Mouse (Mus musculus) heart, postnatal 0 days (tissue): ENCODE measurements around the gene Eef1akmt2. TPM values are rescaled to one million over a fixed set of nuclear protein-coding genes. Genes with fewer than 3 reads are reported as not detected.

Experiments
- ATAC-seq: fragments of 200-750 bp; cut with Nextera tagmentation; 2 replicates; pipeline ENCODE4 v1.8.0; 2017; ENCODE audit warnings: low read depth, moderate number of reproducible peaks, moderate library complexity; ENCODE audit not compliant: insufficient read depth
- DNase-seq: peaks from one replicate; pipeline ENCODE4 v3.0.0-alpha.2; 2016; ENCODE audit warnings: low spot score
- H3K27ac ChIP-seq: fragments of 300-500 bp; sonication (generic); 2 replicates; pipeline ENCODE4 v1.5.1; 2014; ENCODE audit warnings: low read depth, mild to moderate bottlenecking
- H3K27me3 ChIP-seq: fragments of 300-500 bp; sonication (generic); 2 replicates; pipeline ENCODE4 v1.6.1; 2014; ENCODE audit warnings: low read length, mixed read lengths; ENCODE audit not compliant: control insufficient read depth, insufficient read depth
- H3K36me3 ChIP-seq: fragments of 300-500 bp; sonication (generic); replicated peaks from 2 replicates; pipeline ENCODE4 v1.6.1; 2014; ENCODE audit warnings: low read length, mixed read lengths; ENCODE audit not compliant: control insufficient read depth, insufficient read depth
- H3K4me1 ChIP-seq: fragments of 300-500 bp; sonication (generic); 2 replicates; pipeline ENCODE4 v1.6.1; 2014; ENCODE audit warnings: antibody characterized with exemption; ENCODE audit not compliant: control insufficient read depth, insufficient read depth
- H3K4me2 ChIP-seq: fragments of 300-500 bp; sonication (generic); 2 replicates; pipeline ENCODE4 v1.6.1; 2014; ENCODE audit warnings: low read depth, mild to moderate bottlenecking, low read length, moderate library complexity
- H3K4me3 ChIP-seq: fragments of 300-500 bp; sonication (generic); 2 replicates; pipeline ENCODE4 v1.5.1; 2014; ENCODE audit warnings: low read depth, low read length
- H3K9ac ChIP-seq: fragments of 300-500 bp; sonication (generic); replicated peaks from 2 replicates; pipeline ENCODE4 v1.6.1; 2014; ENCODE audit warnings: low read depth, low read length, mixed read lengths
- H3K9me3 ChIP-seq: fragments of 300-500 bp; sonication (generic); replicated peaks from 2 replicates; pipeline ENCODE4 v1.6.1; 2016; ENCODE audit warnings: low read length; ENCODE audit not compliant: control insufficient read depth
- CTCF ChIP-seq: IDR thresholded peaks from 2 replicates; pipeline ENCODE4 v1.5.1; 2016; ENCODE audit warnings: antibody characterized with exemption, control low read depth, low read depth
- EP300 ChIP-seq: IDR thresholded peaks from 2 replicates; pipeline ENCODE4 v1.6.1; 2016; ENCODE audit warnings: antibody characterized with exemption, low read depth
- WGBS: fragments of 180-500 bp; shearing (Covaris S2); extraction: QIAGEN DNeasy Blood & Tissue Kit; methylation state at CpG from one replicate; pipeline ENCODE4 v1.1.7; 2014; 5-methylcytosine and 5-hydroxymethylcytosine counted together
- polyA plus RNA-seq: library from polyadenylated mRNA; unstranded; fragments of >200 nt; fragmentation: Nextera tagmentation; extraction: Ambion mirVana; gene quantifications from 2 replicates; pipeline ENCODE4 v1.2.1, GENCODE M21; 2015
- total RNA-seq: library from RNA; depleted of rRNA; stranded (reverse); fragments of >200 nt; gene quantifications from 2 replicates; pipeline ENCODE4 v1.2.3, GENCODE M21; 2014; ENCODE audit warnings: low replicate concordance

The Eef1akmt2 gene
- total and polyA plus RNA-seq, 2 experiments from 2014 or later, result 21.1 to 29.2 TPM

DNA sequence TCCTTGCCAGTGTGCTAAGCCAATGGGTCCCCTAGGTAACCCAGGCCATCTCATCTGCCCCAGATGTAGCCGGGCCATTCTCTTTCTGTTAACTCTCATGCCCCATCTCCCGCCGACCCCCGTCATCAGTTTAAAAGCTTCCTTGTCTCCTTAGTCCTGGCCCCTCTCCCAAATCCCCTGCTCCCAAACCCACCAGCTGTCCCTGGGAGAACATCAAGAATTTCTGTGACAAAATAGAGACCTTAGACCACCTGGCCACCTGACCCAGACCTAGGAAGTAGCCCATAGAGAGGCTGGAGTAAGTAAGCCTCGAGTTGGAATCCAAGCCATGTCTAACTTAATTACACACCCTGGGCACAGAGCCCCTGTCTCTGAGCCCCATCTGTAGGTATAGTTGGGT lies 37.7 kb upstream of the Eef1akmt2 start:
- no peaks in the 10 kb centered on the region for H3K27me3 ChIP-seq
- TF ChIP-seq CTCF (no peak), EP300 (no peak)
- H3K36me3 ChIP-seq, result no peaks in the 10 kb centered on the region
- DNase-seq (no peak), ATAC-seq (no peak)
- no peak overlapping the region for H3K4me3 ChIP-seq
- no peak overlapping the region for H3K9ac ChIP-seq
- H3K4me1 ChIP-seq, result peaks cover 8% of the 10 kb centered on the region
- no peaks in the 10 kb centered on the region for H3K9me3 ChIP-seq
- 89% methylated on average over 5 of the region's 5 CpGs for WGBS
- H3K4me2 ChIP-seq, result no peak overlapping the region
- H3K27ac ChIP-seq, result no peak overlapping the region

DNA sequence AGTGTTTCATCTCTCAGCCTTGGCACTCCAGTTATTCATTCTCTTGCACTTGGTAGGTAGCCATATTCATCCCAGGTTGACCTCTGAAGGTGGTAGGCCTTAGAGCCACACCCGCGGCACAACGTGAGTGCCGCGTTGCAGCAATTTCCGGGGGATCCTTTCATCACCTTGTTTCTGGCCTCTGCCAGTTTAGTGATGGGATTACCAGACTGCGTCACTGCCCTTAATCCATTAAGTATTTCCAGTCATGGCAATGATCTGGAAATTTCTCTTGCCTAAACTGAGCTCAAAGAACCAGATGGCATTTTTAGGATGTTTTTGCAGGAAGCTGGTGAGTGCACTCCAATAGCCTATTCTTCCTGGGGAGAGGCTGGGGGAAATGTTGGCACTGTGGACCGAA lies 37.2 kb upstream of the Eef1akmt2 start:
- Histone ChIP-seq H3K36me3 (peaks cover 5% of the 10 kb centered on the region; the same call in 1 of the 2 replicates), H3K4me1 (peaks cover 3% of the 10 kb centered on the region), H3K27me3 (no peaks in the 10 kb centered on the region), H3K4me2 (no peak overlapping the region), H3K9me3 (no peaks in the 10 kb centered on the region), H3K4me3 (no peak overlapping the region), H3K9ac (no peak overlapping the region), H3K27ac (no peak overlapping the region)
- ATAC-seq (no peak), DNase-seq (no peak)
- no peak for TF ChIP-seq CTCF
- 89% methylated on average over 8 of the region's 8 CpGs for WGBS

DNA sequence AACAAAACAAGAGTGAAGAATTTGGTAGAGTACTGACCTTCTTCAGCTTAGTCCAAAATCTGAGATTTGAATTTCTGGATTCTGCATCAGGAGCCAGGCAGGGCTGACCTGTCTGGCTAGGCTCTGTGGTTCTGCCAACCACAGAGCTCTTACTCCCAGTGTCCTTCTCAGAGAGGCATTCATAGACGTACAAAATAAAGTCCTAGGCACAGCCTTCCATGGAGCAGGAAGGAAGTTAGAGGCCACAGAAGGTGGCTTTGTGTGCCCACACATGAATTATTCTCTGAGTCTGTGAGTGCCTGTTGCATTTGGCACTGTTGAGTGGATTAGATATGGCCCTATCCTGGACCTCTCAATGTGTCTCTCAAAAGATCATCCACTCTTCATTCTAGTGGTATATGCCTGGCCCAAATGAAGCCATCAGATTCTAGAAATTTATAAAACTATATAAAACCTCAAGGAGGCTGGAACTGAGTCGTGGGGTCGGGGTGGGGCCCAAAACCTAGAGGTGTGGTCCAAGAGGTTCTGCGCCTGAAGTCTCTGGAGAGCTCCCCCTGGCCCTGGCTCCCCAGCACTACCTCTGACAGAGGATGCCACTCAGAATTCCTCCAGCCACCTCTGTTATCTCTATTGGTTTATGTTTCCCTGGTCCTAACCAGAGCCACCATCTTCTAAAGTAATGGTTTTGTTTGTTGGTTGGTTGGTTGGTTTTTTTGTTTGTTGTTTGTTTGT lies 36.2 kb upstream of the Eef1akmt2 start:
- no peaks in the 10 kb centered on the region for H3K27me3 ChIP-seq
- H3K4me2 ChIP-seq, result no peak overlapping the region
- WGBS, result 66% methylated on average over 4 of the region's 4 CpGs
- no peak overlapping the region for H3K27ac ChIP-seq
- H3K4me3 ChIP-seq, result no peak overlapping the region
- peaks cover 15% of the 10 kb centered on the region for H3K36me3 ChIP-seq
- ATAC-seq, result no peak
- TF ChIP-seq EP300 (no peak), CTCF (no peak)
- H3K9ac ChIP-seq, result no peak overlapping the region
- no peak for DNase-seq
- no peaks in the 10 kb centered on the region; the same call in 1 of the 2 replicates for H3K4me1 ChIP-seq
- H3K9me3 ChIP-seq, result no peaks in the 10 kb centered on the region

DNA sequence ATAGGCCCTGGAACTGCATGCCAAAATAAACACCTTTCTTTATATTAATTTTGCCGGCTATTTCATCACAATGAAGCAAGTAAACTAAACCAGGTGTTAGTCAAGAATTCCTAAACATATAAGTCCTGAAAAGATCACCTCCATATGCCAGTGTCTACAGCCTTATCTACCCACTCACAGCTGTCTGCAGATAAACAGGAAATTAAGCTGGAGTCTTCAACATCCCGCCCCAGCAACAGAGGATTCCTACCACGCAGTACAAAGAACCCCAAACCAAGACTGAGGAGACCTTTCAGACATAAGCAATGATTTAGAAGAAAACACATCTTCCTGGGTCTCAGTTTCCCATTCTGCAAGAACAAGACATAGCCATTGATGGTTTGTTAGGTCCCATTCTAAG lies 35.6 kb upstream of the Eef1akmt2 start:
- no peak for ATAC-seq
- no peaks in the 10 kb centered on the region for H3K27me3 ChIP-seq
- no peak for DNase-seq
- no peak overlapping the region for H3K27ac ChIP-seq
- 54% methylated on average over 3 of the region's 3 CpGs for WGBS
- H3K9ac ChIP-seq, result no peak overlapping the region
- peaks cover 21% of the 10 kb centered on the region for H3K36me3 ChIP-seq
- H3K4me2 ChIP-seq, result no peak overlapping the region
- H3K4me3 ChIP-seq, result no peak overlapping the region
- TF ChIP-seq CTCF (no peak), EP300 (no peak)
- H3K9me3 ChIP-seq, result no peaks in the 10 kb centered on the region
- no peaks in the 10 kb centered on the region; the same call in 1 of the 2 replicates for H3K4me1 ChIP-seq

DNA sequence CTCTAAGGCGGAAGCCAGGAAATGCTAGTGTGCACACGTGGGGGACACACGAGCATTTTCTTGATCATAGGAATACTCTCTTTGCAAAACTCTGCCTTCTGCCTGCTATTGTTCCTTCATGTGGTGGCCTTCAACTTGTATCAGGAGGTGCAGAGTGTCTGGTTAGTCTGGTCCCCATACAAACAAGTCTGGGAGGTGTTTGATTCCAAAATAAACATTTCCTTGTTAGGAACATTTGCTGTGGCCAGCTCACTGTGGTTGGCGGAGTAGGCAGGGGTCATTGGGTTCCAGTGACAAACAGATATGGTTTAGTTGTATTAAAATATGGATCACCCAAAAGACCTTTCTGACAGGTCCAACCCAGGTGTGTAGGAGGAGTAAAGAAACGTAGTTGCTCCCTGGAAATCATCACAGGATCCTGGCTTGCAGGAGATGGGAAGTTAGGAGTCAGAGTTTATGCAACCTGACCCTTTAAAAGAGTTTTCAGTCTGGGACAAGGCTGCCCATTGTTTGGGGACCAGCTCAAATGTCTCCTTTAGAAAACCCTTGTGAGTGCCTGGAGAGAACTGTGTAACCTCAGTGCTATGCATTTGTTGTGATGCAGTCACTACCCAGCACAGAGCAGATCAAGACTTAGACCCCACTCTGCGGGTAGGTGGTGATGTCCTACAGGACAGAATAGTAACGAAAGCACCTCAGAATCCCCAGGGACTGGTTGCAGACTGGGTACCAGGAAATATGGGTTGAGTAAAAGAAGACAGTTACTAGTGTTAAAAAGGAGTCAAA lies 34.7 kb upstream of the Eef1akmt2 start:
- TF ChIP-seq EP300 (no peak), CTCF (no peak)
- no peak for ATAC-seq
- WGBS, result 59% methylated on average over 7 of the region's 7 CpGs
- no peaks in the 10 kb centered on the region for H3K27me3 ChIP-seq
- H3K27ac ChIP-seq, result no peak overlapping the region
- H3K9me3 ChIP-seq, result no peaks in the 10 kb centered on the region
- H3K4me1 ChIP-seq, result no peaks in the 10 kb centered on the region; the same call in 1 of the 2 replicates
- no peak overlapping the region for H3K4me3 ChIP-seq
- DNase-seq, result no peak
- no peak overlapping the region for H3K9ac ChIP-seq
- H3K4me2 ChIP-seq, result no peak overlapping the region
- peaks cover 28% of the 10 kb centered on the region for H3K36me3 ChIP-seq
